8 mouse cellular contexts compared by ENCODE assay signal in genomic region chr4:141301116-141301553, GRCm38 (mm10). TPM values are rescaled to one million over a fixed set of nuclear protein-coding genes. Genes with fewer than 3 reads are reported as not detected.
A peak's percentile ranks its signal among the peaks of the same experiment; 100 is the strongest.
DNase-seq lines count a peak whose midpoint lies in the region; ATAC-seq lines count a peak whose summit lies in the region.

Gene Epha2, plus strand, starts transcription at chr4:141301240.

- H3K36me3 ChIP-seq in hindbrain, embryonic 16.5 days (ENCODE audit: control insufficient read depth, insufficient read depth, low read length): no peaks in the 10 kb centered on the region

- no peak within 1 kb of the TSS for H3K27ac ChIP-seq in hindbrain, embryonic 16.5 days (ENCODE audit: low read depth, low read length)

- WGBS in hindbrain, embryonic 16.5 days: under 1% methylated on average over 35 of the region's 35 CpGs

- H3K4me1 ChIP-seq in hindbrain, embryonic 16.5 days (ENCODE audit: control insufficient read depth, insufficient read depth, low read depth, low read length): peaks cover 8% of the 10 kb centered on the region

- peak; percentile 69 for ATAC-seq in hindbrain, embryonic 16.5 days

- peak; percentile 62 for DNase-seq in adipocyte (ENCODE audit: low spot score)
- DNase-seq in cerebellum, postnatal 14 days: peak; percentile 83 to 86
- peak; percentile 72 to 74 for DNase-seq in frontal cortex, postnatal 36 days (ENCODE audit: low spot score in 2 of 2)
- peak; percentile 21 for DNase-seq in left cerebral cortex, adult 11 months (ENCODE audit: low spot score)
- DNase-seq in lung, postnatal 25 days (ENCODE audit: low spot score): peak; percentile 96
- DNase-seq in right cerebral cortex, adult 2 months (ENCODE audit: low spot score in 2 of 2): peak; percentile 76 to 81
- no peak for DNase-seq in T-cell, adult 2 months (ENCODE audit: low spot score)

- H3K27me3 ChIP-seq in hindbrain, embryonic 16.5 days (replicated peaks; ENCODE audit: control insufficient read depth, insufficient read depth, low read length): peaks cover 16% of the 10 kb centered on the region

- peak within 1 kb of the TSS; percentile 66 for H3K9ac ChIP-seq in hindbrain, embryonic 16.5 days (ENCODE audit: low read depth, low read length)

- H3K4me2 ChIP-seq in hindbrain, embryonic 16.5 days (ENCODE audit: low read length): peak within 1 kb of the TSS; percentile 90

- H3K9me3 ChIP-seq in hindbrain, embryonic 16.5 days (ENCODE audit: control insufficient read depth, low read length): no peaks in the 10 kb centered on the region

- H3K4me3 ChIP-seq in hindbrain, embryonic 16.5 days (ENCODE audit: low read length): peak within 1 kb of the TSS; percentile 70

RNA-seq across cellular contexts. Expression of gene Epha2, which starts in this region (rescaled TPM):
- 1.1 TPM in 2 replicates for polyA plus RNA-seq in hindbrain, embryonic 16.5 days (2015; fragmentation: Nextera tagmentation; extraction: Ambion mirVana)
